Mouse (Mus musculus): ENCODE results near the gene B9d2. TPM values are rescaled to one million over a fixed set of nuclear protein-coding genes. Genes with fewer than 3 reads are reported as not detected.
A peak's percentile ranks its signal among the peaks of the same experiment; 100 is the strongest.
"Not testable (repeated sequence)": the region's sequence is repeated elsewhere in the genome, so short reads cannot be mapped to it uniquely, and the experiment has no call there.

The B9d2 gene
- total RNA-seq, 2 experiments from 2014 or later: 15.0 to 16.2 TPM

DNA sequence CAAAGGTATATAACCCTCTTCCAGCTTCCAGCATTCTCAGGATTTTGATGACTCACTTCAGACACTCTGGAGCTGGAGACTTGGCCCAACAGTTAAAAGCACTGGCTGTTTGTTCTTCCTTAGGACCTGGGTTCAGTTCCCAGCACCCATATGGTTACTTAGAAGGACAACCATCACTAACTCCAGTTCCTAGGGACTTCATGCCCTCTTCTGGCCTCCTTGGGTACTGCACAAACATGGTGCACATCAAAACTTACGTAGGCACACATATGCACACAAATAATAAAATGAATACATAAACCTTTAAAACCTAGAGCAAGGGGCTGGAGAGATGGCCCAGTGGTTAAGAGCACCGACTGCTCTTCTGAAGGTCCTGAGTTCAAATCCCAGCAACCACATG, 21.8 kb downstream of the B9d2 start:
- no peak for DNase-seq (ENCODE audit: low spot score in 2 of 2)

DNA sequence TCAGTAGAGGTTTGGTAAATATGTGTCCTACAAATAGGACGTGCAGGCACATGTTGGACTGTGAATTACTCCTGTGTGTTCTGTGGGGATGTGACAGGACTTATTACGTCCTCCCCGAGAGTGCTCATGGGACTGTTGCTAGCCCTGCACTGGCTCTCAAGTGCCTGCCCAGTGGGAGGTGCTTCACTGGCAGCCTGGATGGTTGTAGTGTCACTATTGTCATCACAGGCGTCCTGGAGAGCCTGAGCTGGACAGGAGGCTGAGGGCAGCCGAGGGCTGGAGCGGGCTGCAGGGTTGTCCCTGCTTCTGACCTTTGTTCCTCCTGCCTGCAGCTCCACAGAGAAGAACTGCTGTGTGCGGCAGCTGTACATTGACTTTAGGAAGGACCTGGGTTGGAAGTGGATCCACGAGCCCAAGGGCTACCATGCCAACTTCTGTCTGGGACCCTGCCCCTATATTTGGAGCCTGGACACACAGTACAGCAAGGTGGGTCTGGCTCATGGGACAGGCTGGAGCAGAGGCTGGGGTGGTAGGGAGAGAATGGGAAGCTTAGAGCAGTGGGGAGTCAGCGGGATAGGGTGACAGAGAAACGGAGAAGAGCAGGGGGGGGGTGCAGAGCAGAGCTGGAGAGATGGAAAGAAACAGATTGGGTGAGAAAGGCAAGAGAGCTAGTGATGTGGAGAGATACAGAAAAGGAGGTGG, 23.4 kb downstream of the B9d2 start:
- DNase-seq (ENCODE audit: low spot score in 2 of 2): no peak

GRCm38 (mm10) chr7:25704716-25705364, 24.3 kb downstream of the B9d2 start:
- DNase-seq (ENCODE audit: low spot score in 2 of 2): no peak

DNA sequence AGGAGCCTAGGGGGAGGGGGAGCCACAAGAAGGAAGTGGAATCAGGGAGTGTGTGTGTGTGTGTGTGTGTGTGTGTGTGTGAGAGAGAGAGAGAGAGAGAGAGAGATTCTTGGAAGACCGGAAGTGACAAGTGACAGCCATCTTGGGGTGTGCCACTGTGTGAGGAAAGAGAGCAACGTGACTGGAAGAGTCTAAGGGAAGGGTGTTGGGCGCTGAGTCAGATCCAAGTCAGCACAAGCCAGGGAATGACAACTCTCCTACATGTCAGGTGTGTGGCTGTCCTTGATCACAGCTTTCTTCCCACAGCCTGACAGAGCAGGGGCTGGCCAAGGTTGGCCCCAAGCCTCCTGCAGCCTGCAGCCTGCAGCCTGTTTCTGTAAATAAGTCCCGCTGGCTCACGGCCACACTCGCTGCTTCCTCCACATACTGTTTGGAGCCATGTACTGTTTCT, 25.2 kb downstream of the B9d2 start:
- DNase-seq (ENCODE audit: low spot score in 2 of 2): no peak

DNA sequence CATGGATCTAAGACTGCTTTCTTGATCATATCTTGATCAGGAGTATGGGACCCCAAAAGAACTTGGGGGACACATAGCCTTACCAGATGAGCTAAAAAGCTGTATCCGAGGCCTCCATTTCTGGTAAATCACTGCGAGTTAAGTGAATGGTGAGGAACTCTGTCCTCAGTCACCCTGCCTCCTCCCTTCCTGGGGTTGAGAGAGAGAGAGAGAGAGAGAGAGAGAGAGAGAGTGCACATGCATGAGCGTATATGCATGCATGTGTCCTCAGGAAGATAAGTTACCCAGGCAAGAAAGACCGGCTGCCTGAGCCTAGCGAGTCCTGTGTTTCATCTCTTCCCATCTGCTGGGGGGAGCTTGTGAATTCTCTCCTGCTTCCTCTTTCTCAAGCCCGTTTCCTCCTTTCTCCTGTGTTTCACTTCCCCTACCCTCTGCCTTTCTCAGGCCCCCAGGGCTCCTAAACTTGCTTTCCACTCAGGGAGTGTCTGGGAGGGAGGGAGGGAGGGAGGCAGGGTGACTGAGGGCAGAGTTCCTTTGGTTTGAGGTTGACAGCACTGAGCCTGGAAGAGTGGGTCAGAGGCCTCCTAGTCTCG, 26.1 kb downstream of the B9d2 start:
- no peak for DNase-seq (ENCODE audit: low spot score in 2 of 2)

DNA sequence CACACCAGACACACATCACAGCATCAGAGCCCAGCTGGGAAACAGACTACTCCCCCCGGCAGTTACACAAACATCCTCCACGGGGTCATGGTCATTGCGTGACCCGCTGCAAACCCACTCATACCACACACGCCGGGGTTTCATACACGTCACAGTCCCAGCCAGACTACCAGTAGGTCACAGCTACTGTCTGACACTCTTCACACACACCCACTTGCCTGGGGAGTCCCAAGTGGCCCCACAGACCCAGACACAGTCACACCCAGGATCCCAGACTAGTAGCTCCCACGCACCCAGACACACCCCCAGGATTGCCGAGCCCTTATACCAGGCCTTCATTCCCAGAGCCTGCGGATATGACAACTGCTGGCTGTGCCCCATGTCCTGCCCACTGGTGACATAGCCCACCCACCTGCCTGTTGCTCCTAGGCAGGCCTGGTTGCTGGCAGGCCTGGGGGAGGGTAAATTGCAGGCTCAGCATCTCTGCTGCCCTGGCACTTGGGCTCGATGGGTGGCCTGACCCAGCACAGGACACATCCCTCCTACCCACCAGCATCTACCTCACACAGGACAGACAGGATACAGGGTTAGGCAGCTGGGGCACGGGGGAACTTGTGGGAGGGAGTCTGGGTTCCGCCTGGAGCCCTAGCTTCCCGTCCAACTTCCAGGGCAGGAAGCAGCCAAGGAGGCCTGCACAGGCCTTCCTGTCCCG, 27.2 kb downstream of the B9d2 start:
- no peak for DNase-seq (ENCODE audit: low spot score in 2 of 2)

GRCm38 (mm10) chr7:25709961-25710360, 29.4 kb downstream of the B9d2 start:
- DNase-seq (ENCODE audit: low spot score in 2 of 2): no peak

- no peak for DNase-seq (ENCODE audit: low spot score in 2 of 2)
Observed at GRCm38 (mm10) chr7:25710519-25711130, 30.0 kb downstream of the B9d2 start.

DNA sequence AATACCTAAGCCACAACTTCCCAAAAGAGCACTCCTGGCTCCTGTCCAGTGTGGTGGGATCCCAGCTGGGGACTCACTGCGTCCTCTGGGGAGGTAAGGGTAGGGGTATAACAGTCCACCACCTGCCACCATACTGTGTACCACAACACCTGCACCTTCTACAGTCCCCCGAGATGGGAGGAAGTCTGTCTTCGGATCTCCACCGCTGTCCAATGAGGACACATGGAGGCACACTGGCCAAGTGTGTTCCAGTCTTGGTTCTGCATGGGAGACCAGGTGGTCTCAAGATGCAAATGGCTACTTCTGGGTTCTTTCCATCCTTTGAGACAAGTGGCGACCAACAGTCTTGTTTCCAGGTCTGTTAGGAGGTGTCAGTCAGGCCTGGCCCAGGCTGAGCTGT, 30.6 kb downstream of the B9d2 start:
- no peak for DNase-seq (ENCODE audit: low spot score in 2 of 2)

DNA sequence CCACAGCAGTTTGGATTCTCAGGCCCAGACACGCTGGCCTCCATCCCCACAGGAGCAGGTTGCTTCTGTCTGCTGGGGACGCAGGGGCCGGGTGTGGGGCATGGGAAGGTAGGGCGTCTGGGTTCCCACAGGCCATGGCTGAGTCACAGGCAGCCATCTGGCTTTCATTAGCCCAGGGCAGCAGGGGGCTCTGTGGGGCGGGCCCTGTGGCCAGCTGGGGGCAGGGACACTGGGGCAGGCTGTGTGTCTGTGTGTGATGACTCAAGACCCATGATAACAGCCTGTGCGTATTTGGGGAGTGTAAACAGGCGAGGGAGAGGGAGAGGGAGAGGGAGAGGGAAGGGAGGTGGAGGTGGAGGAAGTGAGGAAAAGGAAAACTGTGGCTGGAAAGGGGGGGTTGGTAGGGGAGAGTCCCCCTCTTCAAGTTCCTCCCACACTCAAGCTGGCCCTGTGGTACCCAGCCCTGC, 31.2 kb downstream of the B9d2 start:
- DNase-seq (ENCODE audit: low spot score in 2 of 2): no peak

GRCm38 (mm10) chr7:25712801-25713200, 32.2 kb downstream of the B9d2 start:
- DNase-seq (ENCODE audit: low spot score in 2 of 2): no peak

DNA sequence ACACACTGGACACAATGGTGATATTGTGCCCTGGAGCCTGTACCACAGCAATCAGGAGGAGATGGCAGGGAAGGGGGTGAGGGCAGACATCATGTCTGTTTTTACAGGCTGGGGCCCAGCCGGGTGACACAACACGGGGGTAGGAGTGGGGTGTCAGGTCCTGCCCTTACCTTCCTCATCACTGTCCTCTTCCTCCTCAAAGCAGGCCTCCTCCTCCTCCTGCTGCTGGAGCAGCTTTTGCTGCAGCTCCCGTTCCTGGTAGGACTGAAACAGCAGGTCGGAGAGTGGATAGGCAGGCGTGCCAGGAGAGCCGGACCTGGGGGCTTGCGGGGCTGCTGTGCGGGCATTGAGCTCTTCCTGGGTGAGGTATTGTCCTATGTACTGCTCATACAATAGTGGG, 34.0 kb downstream of the B9d2 start:
- DNase-seq (ENCODE audit: low spot score in 2 of 2): no peak

- DNase-seq (ENCODE audit: low spot score in 2 of 2): no peak
Observed at GRCm38 (mm10) chr7:25715731-25716271, 35.2 kb downstream of the B9d2 start.

- no peak for DNase-seq (ENCODE audit: low spot score in 2 of 2)
Observed at GRCm38 (mm10) chr7:25717478-25717877, 36.9 kb downstream of the B9d2 start.

DNA sequence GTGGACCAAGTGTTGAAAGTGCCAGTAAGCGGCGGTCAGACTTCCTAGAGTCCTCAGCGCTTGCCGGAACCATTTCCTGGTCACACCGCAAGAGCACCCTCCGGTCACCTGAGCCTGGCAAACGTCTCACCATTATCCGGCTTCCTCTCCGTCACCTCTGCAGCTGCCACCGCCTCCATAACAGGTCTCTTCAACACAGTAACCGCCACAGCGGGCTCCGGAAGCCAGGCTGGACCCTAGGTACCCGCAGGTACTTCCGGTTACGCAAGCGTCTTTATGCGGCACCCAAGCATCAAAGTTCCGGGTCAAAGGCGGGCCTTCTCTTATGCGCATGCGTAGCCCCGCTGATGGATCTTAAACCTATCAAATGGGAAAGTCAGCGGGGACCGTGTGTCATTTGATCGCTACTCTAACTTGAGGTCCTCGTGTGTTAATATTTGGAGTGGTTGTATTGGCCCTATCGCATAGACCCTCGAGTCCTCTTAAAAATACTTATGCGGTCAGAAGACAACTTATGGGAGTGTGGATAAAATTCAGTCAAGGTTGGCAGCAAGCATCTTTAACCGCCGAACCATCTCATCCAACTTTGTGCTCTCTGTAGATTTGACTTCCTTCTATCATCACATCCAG, 38.3 kb downstream of the B9d2 start, which contains the start of gene Ccdc97:
TSS of gene Ccdc97 (minus strand) at position 301 of the 630 bp plus-strand sequence.
- peak; percentile 85 to 88 for DNase-seq (ENCODE audit: low spot score in 2 of 2)

GRCm38 (mm10) chr7:25719761-25720610, 39.4 kb downstream of the B9d2 start:
- DNase-seq (ENCODE audit: low spot score in 2 of 2): peak; percentile 83 to 86

DNA sequence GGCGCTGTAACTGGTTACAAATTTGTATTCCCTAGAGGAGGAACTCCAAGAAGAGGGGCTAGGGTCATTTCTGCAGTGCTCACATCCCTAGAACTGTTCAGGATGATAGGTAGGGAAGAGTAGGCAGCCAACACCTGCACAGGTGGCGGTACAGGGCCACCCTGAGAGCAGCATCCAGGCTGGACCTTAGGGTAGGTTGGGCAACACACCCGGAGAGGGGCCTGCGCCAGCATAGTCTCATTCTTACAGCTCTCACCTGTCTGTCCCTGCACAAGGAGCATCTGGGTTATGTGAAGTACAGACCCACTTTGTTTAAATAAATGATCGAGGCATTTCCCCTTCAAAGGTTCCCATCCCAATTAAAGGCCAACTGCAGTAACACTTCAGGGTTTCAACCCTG, 40.2 kb downstream of the B9d2 start:
- no peak for DNase-seq (ENCODE audit: low spot score in 2 of 2)

DNA sequence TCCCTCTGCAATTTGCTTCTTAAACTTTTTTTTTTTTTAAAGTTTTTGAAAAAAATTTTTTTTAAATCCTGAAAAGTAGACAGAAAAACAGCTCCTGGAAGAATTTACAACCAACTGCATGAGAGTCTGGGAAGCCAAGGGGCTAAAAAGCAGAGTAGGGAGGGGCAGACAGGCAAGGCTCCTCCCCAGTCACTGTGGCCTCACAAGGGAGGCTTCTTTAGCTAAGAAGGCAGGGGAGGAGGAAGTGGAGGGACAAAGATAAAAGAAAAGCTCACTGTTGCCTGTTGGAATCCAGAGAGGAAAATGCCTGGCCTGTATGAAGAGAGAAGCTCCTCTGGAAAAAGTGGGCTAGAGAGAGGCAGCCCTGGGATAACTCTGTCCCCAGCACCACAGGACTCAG, 41.2 kb downstream of the B9d2 start:
- not testable (repeated sequence) for DNase-seq (ENCODE audit: low spot score in 2 of 2)

DNA sequence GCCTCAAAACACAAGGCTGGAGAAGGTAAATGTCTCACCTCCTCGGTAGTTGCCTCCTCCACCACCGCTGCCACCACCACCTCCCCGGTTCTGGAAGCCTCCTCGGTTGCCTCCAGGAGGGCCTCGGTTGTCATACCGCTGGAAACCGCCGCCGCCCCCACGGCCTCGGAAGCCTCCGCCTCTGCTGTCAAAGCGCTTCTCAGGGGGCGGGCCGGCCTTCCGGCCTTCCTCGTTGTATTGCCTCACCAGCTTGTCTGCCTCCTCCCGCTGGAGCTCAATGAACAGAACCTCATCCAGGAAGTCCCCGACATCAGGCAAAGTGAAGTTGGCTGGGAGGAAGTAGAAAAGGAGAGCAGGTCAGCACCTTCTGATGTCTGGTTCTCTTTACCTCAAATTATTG, 45.3 kb downstream of the B9d2 start:
- no peak for DNase-seq (ENCODE audit: low spot score in 2 of 2)
